Mouse (Mus musculus) megakaryocyte-erythroid progenitor cell, adult 5 weeks (primary cell): Measurements from ENCODE around the gene Ltbp2. TPM values are rescaled to one million over a fixed set of nuclear protein-coding genes. Genes with fewer than 3 reads are reported as not detected.

Experiments used
- polyA plus RNA-seq: library from polyadenylated mRNA; stranded (reverse); fragments of >175 nt; gene quantifications from 2 replicates; pipeline ENCODE4 v1.2.3, GENCODE M21; 2012

Ltbp2 gene
- polyA plus RNA-seq = 0.12 TPM in 1 of 2 replicates, not detected in the other

GRCm38 (mm10) chr12:84876481-84877121 is at the start of gene Ltbp2:
Gene Ltbp2, minus strand, starts transcription at chr12:84876532.

GRCm38 (mm10) chr12:84772726-84773441 is 103.4 kb downstream of the Ltbp2 start, which contains the start of the genes Npc2 and Isca2:
Gene Npc2, minus strand, starts transcription at chr12:84773152.
Gene Isca2, plus strand, starts transcription at chr12:84773251.

Other genes with a start within 250 kb of the Ltbp2 start
- gene Vrtn, start 235.5 kb downstream of the Ltbp2 start, polyA plus RNA-seq = not detected in 2 replicates
- gene Syndig1l, start 177.7 kb downstream of the Ltbp2 start, polyA plus RNA-seq = 0.10 and 0.22 TPM in 2 replicates
- gene Npc2, start 103.4 kb downstream of the Ltbp2 start, polyA plus RNA-seq = 313 and 426 TPM in 2 replicates
- gene Isca2, start 103.3 kb downstream of the Ltbp2 start, polyA plus RNA-seq = 30.2 and 32.4 TPM in 2 replicates
- gene Fcf1, start 94.4 kb upstream of the Ltbp2 start, polyA plus RNA-seq = 13.0 and 18.4 TPM in 2 replicates
- gene Arel1, start 94.4 kb upstream of the Ltbp2 start, polyA plus RNA-seq = 3.2 and 3.4 TPM in 2 replicates
- 34.4 and 42.6 TPM in 2 replicates for gene Ylpm1, start 119.8 kb upstream of the Ltbp2 start, polyA plus RNA-seq
- 1.6 and 1.9 TPM in 2 replicates for gene Prox2, start 234.2 kb upstream of the Ltbp2 start, polyA plus RNA-seq
- gene Dlst, start 234.3 kb upstream of the Ltbp2 start, polyA plus RNA-seq = 494 and 513 TPM in 2 replicates